Mouse (Mus musculus): ENCODE results near the gene Sox6.
"Not testable (repeated sequence)": the region's sequence is repeated elsewhere in the genome, so short reads cannot be mapped to it uniquely, and the experiment has no call there.

Gene Sox6

DNA sequence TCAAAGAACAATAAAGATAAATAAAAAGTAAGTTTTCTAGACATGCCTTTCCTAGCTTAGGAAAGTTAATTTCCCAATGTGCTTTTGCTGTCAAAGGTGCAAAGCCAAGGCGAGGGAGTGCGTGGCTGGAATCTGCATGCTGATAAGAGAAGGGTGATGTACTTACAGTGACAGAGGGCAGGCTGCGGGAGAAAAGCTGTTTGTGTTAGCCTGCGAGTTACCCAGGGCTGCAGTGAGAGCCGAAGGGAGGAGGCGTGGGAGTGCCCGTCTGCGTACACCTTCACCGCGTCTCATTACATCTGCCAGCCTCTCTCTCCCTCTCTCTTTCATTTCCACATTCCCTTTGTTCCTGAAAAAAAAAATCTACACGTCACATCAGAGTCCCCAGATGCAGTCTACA is at the start of gene Sox6:
Gene Sox6, minus strand, starts transcription at position 286 of the 400 bp plus-strand sequence.
- Histone ChIP-seq H3K9me3 (ENCODE audit: low read length) (no peaks in the 10 kb centered on the region), H3K4me1 (replicated peaks; ENCODE audit: low read depth, low read length) (peaks cover 40% of the 10 kb centered on the region), H3K4me3 (replicated peaks; ENCODE audit: low read length) (peak within 1 kb of the TSS; percentile 76), H3K27me3 (ENCODE audit: insufficient read depth, low read length) (peaks cover 77% of the 10 kb centered on the region), H3K36me3 (ENCODE audit: insufficient read depth, low read length) (no peaks in the 10 kb centered on the region)
- TF ChIP-seq CTCF (conservative IDR thresholded peaks at IDR 0.05; ENCODE audit: low read length) (no peak), POU5F1 (IDR thresholded peaks at IDR 0.05; ENCODE audit: borderline replicate concordance, low read length) (no peak), NANOG (IDR thresholded peaks at IDR 0.05; ENCODE audit: borderline replicate concordance, low read length) (no peak)

DNA sequence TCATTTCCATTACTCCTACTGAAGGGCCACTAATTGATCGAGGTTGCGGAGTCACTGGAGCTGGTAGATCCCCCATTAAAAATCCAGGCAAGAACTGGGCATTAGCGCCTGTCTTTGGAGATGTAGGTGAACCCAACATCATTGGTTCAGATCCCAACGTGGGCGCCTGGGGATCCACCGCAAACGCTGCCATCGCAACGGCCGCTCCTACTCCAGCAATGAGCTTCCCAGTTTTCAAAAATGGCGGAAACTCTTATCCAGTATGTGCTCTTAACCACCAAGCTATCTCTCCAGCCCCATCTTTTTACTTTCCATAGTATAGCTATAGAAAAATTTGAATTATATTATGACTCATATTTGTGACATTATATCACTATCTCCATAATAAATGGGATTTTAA is 45.8 kb upstream of the Sox6 start, which contains the start of gene Gm4353:
Gene Gm4353, minus strand, starts transcription at position 270 of the 400 bp plus-strand sequence.
- H3K4me1 ChIP-seq (replicated peaks; ENCODE audit: low read depth, low read length); H3K9me3 ChIP-seq (ENCODE audit: low read length); H3K27me3 ChIP-seq (ENCODE audit: insufficient read depth, low read length); H3K36me3 ChIP-seq (ENCODE audit: insufficient read depth, low read length); H3K4me3 ChIP-seq (replicated peaks; ENCODE audit: low read length): not testable (repeated sequence)

DNA sequence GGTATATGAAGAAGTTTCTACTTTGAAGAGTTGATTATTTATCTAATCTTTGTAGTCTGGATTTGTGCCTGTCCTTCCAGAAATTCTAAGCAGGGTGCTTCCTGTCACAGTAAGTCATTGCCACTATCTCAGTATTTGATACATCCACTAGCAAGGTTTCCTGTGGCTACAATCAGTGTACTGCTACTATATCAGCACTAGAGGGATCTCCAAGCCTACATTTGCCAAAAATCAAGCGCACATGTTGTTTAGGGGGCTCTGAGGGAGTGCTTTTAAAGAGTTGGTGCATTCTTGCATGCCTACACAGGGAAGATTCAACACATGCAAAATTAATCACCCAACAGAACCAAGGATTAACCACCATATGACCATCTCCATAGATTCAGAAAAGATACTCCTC is 22.1 kb upstream of the Sox6 start:
- no peak overlapping the region for H3K4me3 ChIP-seq (replicated peaks; ENCODE audit: low read length)
- H3K27me3 ChIP-seq (ENCODE audit: insufficient read depth, low read length): no peaks in the 10 kb centered on the region
- no peaks in the 10 kb centered on the region for H3K9me3 ChIP-seq (ENCODE audit: low read length)
- H3K4me1 ChIP-seq (replicated peaks; ENCODE audit: low read depth, low read length): no peaks in the 10 kb centered on the region
- TF ChIP-seq CTCF (conservative IDR thresholded peaks at IDR 0.05; ENCODE audit: low read length): peak; percentile 21; the same call in 1 of the 2 replicates
- TF ChIP-seq NANOG (IDR thresholded peaks at IDR 0.05; ENCODE audit: borderline replicate concordance, low read length): no peak
- no peak for TF ChIP-seq POU5F1 (IDR thresholded peaks at IDR 0.05; ENCODE audit: borderline replicate concordance, low read length)
- no peaks in the 10 kb centered on the region for H3K36me3 ChIP-seq (ENCODE audit: insufficient read depth, low read length)

DNA sequence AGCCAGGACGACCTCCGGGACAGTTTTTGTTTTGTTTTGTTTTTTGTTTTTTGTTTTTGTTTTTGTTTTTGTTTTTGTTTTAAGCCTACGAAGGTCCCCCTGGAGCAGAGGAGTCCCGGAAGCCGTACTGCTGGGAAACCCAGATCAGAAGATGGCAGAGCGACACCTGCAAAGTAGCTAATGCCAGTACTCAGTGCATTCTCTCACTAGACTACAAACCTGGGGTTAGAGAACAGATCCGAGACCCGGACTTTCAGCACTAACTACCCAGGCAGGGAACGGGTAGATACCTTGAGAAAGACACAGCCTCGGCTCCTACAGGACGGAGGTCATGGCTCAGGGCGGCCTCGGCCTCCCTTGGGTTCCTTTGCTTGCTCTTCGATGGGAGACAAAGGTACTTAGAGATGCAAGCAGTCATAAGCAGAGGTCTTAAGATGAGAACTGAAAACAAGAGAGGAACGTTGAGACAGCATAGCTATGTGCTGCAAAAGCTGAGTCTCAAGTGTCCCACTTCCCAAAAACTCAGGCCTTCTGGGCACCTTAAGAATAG is 1.9 kb upstream of the Sox6 start:
- TF ChIP-seq NANOG (IDR thresholded peaks at IDR 0.05; ENCODE audit: borderline replicate concordance, low read length): no peak
- no peak for TF ChIP-seq CTCF (conservative IDR thresholded peaks at IDR 0.05; ENCODE audit: low read length)
- TF ChIP-seq POU5F1 (IDR thresholded peaks at IDR 0.05; ENCODE audit: borderline replicate concordance, low read length): no peak
- Histone ChIP-seq H3K9me3 (ENCODE audit: low read length) (no peaks in the 10 kb centered on the region), H3K4me1 (replicated peaks; ENCODE audit: low read depth, low read length) (peaks cover 28% of the 10 kb centered on the region), H3K36me3 (ENCODE audit: insufficient read depth, low read length) (no peaks in the 10 kb centered on the region), H3K27me3 (ENCODE audit: insufficient read depth, low read length) (peaks cover 57% of the 10 kb centered on the region), H3K4me3 (replicated peaks; ENCODE audit: low read length) (peak overlapping the region; percentile 76)

DNA sequence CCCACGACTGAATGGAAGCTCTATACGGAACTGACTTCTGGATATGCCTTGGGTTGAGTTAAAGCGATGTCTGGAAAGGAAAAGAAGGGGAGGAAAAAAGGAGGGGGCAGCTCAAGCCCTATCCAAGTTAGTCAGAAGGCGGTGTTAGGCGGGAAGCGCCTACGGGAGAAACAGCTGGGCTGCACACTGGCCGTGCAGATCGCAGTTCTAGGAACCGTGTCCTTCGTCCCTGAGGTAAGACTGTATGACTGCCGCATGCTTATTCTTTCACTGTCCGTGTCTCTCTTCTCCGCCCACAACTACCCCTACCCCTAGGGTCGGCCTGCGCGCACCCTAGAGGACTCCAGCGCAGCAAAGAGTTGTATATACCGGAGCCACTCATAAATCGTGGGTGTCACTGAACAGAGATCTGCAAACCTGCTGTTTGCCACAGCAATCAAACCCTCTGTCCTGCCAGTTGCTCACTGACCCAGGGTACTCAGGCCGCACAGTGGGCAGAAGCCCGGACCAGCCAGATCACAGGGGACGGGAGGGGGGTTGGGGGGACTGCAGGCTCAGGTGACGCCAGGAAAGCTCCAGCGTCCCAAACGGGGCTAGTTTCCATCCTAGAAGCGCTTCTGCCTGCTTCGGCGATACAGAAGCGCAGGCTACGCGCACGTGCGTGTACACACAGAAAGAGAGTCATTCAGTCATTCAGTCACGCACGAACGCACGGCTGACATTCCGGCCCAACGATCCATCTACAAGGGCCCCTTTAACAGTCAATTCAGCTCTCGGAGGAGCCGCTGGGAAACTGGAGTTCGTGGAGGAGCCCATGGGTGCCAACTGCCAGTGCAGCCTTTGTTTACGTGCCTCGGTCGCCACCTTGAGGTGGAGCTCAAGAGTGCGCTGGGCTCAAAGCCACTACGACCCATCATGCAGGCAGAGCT is 1.2 kb upstream of the Sox6 start:
- H3K9me3 ChIP-seq (ENCODE audit: low read length): no peaks in the 10 kb centered on the region
- no peak for TF ChIP-seq NANOG (IDR thresholded peaks at IDR 0.05; ENCODE audit: borderline replicate concordance, low read length)
- peak; percentile 61 for TF ChIP-seq CTCF (conservative IDR thresholded peaks at IDR 0.05; ENCODE audit: low read length)
- no peak for TF ChIP-seq POU5F1 (IDR thresholded peaks at IDR 0.05; ENCODE audit: borderline replicate concordance, low read length)
- peaks cover 29% of the 10 kb centered on the region for H3K4me1 ChIP-seq (replicated peaks; ENCODE audit: low read depth, low read length)
- H3K4me3 ChIP-seq (replicated peaks; ENCODE audit: low read length): peak overlapping the region; percentile 76
- no peaks in the 10 kb centered on the region for H3K36me3 ChIP-seq (ENCODE audit: insufficient read depth, low read length)
- H3K27me3 ChIP-seq (ENCODE audit: insufficient read depth, low read length): peaks cover 64% of the 10 kb centered on the region

DNA sequence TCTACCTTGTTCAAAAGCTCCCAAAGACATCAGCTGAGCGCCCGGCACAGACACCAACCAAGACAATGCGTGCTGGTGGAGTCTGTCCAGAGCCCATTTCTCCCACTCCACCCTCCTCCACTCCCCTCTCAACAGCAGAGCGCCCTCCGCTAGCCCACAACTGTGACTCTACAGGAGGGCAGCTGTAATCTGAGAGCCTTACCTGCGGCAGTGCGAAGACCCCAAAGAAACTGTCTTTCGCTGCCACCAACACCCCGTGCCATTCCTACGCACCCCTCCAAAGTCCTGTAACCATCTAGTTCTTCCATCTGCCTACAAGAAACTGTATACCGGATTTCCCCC is 571 bp upstream of the Sox6 start, which contains the start of gene 1110004F10Rik:
Gene 1110004F10Rik, plus strand, starts transcription at position 202 of the 342 bp plus-strand sequence.
- Histone ChIP-seq H3K4me1 (replicated peaks; ENCODE audit: low read depth, low read length) (peaks cover 36% of the 10 kb centered on the region), H3K4me3 (replicated peaks; ENCODE audit: low read length) (peak within 1 kb of the TSS; percentile 76), H3K36me3 (ENCODE audit: insufficient read depth, low read length) (no peaks in the 10 kb centered on the region), H3K27me3 (ENCODE audit: insufficient read depth, low read length) (peaks cover 71% of the 10 kb centered on the region), H3K9me3 (ENCODE audit: low read length) (no peaks in the 10 kb centered on the region)
- TF ChIP-seq NANOG (IDR thresholded peaks at IDR 0.05; ENCODE audit: borderline replicate concordance, low read length) (no peak), POU5F1 (IDR thresholded peaks at IDR 0.05; ENCODE audit: borderline replicate concordance, low read length) (no peak), CTCF (conservative IDR thresholded peaks at IDR 0.05; ENCODE audit: low read length) (no peak)

DNA sequence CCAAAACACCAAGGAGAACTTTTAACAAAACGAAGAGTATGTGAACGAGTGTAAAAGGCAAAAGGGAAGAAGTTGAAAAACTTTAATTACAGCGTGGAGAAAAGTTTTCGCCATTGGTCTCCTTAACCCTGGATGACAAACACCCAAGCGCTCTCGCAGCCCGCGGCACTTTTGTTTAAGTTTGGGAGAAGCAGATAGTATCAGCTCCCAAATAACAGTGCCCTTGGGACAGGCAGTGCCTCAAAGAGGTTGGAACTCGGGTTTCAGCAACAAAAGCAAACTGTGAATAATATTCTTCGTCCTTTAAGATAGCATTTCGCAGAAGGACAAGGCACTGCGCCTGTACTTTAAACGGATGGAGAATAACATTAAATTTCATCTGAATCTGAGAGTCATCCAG is 572 bp downstream of the Sox6 start:
- no peaks in the 10 kb centered on the region for H3K36me3 ChIP-seq (ENCODE audit: insufficient read depth, low read length)
- H3K4me3 ChIP-seq (replicated peaks; ENCODE audit: low read length): no peak overlapping the region
- TF ChIP-seq CTCF (conservative IDR thresholded peaks at IDR 0.05; ENCODE audit: low read length) (no peak), POU5F1 (IDR thresholded peaks at IDR 0.05; ENCODE audit: borderline replicate concordance, low read length) (no peak), NANOG (IDR thresholded peaks at IDR 0.05; ENCODE audit: borderline replicate concordance, low read length) (no peak)
- peaks cover 82% of the 10 kb centered on the region for H3K27me3 ChIP-seq (ENCODE audit: insufficient read depth, low read length)
- no peaks in the 10 kb centered on the region for H3K9me3 ChIP-seq (ENCODE audit: low read length)
- H3K4me1 ChIP-seq (replicated peaks; ENCODE audit: low read depth, low read length): peaks cover 44% of the 10 kb centered on the region

DNA sequence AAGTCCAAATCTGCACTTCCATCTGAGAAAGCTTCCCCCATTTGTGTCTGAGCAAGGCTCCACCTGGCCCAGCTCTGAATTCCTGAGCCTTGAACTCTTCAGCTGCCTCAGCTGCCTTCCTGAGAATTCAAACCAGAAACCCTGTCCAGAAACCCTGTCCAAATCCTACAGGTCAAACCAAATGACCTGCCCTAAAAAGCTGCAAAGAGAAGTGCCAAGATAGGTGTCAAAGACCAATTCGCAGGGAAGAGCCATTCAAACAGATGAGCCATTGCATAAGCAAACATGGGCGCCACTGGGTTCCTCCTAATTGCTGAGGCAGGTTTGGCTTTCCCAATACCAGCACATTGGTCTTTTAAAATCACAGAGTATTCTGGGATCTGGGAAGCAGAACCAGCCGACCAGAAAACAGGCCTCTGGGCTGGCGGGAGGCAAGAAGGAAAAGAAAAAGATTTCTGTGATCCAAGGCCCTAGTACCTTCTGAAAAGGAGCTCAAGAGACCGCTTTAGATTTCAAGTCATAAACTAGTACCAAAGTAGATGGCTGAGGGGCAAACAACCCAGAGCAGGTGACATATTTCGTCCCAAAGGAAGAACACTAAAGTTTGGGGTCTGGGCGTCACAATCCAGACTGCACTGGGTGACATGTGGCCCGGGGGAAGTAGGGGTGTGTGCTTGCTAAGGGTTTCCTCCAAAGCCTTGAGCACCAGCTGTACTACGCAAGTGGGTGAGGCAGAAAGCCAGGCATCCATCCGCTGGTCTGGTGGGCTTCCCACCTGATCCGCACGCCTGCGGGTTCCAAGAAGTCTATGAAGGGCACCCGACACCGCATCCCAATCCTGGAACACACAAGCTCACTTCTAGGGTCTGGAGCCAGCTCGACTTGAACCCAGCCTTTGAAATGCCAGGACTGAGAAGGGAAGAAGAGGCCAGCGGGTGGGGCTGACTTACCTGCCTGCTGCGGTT is 1.7 kb downstream of the Sox6 start:
- peaks cover 51% of the 10 kb centered on the region for H3K4me1 ChIP-seq (replicated peaks; ENCODE audit: low read depth, low read length)
- no peak overlapping the region for H3K4me3 ChIP-seq (replicated peaks; ENCODE audit: low read length)
- no peak for TF ChIP-seq NANOG (IDR thresholded peaks at IDR 0.05; ENCODE audit: borderline replicate concordance, low read length)
- no peak for TF ChIP-seq POU5F1 (IDR thresholded peaks at IDR 0.05; ENCODE audit: borderline replicate concordance, low read length)
- no peak for TF ChIP-seq CTCF (conservative IDR thresholded peaks at IDR 0.05; ENCODE audit: low read length)
- H3K27me3 ChIP-seq (ENCODE audit: insufficient read depth, low read length): peaks cover 89% of the 10 kb centered on the region
- H3K36me3 ChIP-seq (ENCODE audit: insufficient read depth, low read length): no peaks in the 10 kb centered on the region
- H3K9me3 ChIP-seq (ENCODE audit: low read length): no peaks in the 10 kb centered on the region
